In genomic region chr5:32934654-32935053, GRCm38 (mm10) we compare ENCODE assay signal across 8 mouse cellular contexts.
DNase-seq lines count a peak whose midpoint lies in the region; ATAC-seq and TF ChIP-seq lines count a peak whose summit lies in the region.
"Had no signal": no experiment of that assay in that cellular context is flagged by ENCODE, and none has a peak within 500 bp of the region (broad histone marks: within the 10 kb centered on the region; RNA-seq: fewer than 3 reads in every experiment).

No protein-coding gene starts in this region.

- H3K4me1 ChIP-seq in intestine, postnatal 0 days (replicated peaks; ENCODE audit: control insufficient read depth, insufficient read depth, low read length) = no peaks in the 10 kb centered on the region
- no peaks in the 10 kb centered on the region for H3K4me1 ChIP-seq in intestine, embryonic 15.5 days (replicated peaks)
- peaks cover 0 to 19% of the 10 kb centered on the region in 2 experiments; a peak in 3 of 4 replicates for H3K4me1 ChIP-seq in CH12.LX (ENCODE audit: control insufficient read depth in 1 of 2, insufficient read depth in 2 of 2)

- WGBS in intestine, postnatal 0 days = 60% methylated on average over 2 of the region's 2 CpGs
- 64% methylated on average over 2 of the region's 2 CpGs for WGBS in intestine, embryonic 15.5 days

- no peaks in the 10 kb centered on the region for H3K9me3 ChIP-seq in intestine, postnatal 0 days (ENCODE audit: control insufficient read depth)
- no peaks in the 10 kb centered on the region for H3K9me3 ChIP-seq in intestine, embryonic 15.5 days
- no peaks in the 10 kb centered on the region for H3K9me3 ChIP-seq in CH12.LX (replicated peaks; ENCODE audit: low read length)

- no peak for TF ChIP-seq EP300 in CH12.LX (IDR thresholded peaks at IDR 0.05; ENCODE audit: low read length)

- H3K79me2 ChIP-seq in CH12.LX (replicated peaks; ENCODE audit: control insufficient read depth, extremely low read depth, insufficient read depth, poor library complexity, severe bottlenecking) = no peaks in the 10 kb centered on the region

- H3K4me3 ChIP-seq in intestine, postnatal 0 days (ENCODE audit: low read depth, low read length) = no peak overlapping the region
- H3K4me3 ChIP-seq in intestine, embryonic 15.5 days (replicated peaks) = no peak overlapping the region
- H3K4me3 ChIP-seq in CH12.LX (replicated peaks in 1 of 3; ENCODE audit: low read depth in 2 of 3, low read length in 2 of 3, poor library complexity in 1 of 3) = no peak overlapping the region

- peaks cover 55% of the 10 kb centered on the region for H3K36me3 ChIP-seq in intestine, postnatal 0 days (ENCODE audit: control insufficient read depth, insufficient read depth)
- peaks cover 14% of the 10 kb centered on the region; the same call in 1 of the 2 replicates for H3K36me3 ChIP-seq in intestine, embryonic 15.5 days
- peaks cover 52 to 77% of the 10 kb centered on the region in 2 experiments for H3K36me3 ChIP-seq in CH12.LX (replicated peaks in 1 of 2; ENCODE audit: control insufficient read depth in 1 of 2, insufficient read depth in 1 of 2, low read length in 1 of 2)

- no peak overlapping the region for H3K9ac ChIP-seq in intestine, postnatal 0 days (ENCODE audit: low read depth, low read length)
- no peak overlapping the region for H3K9ac ChIP-seq in intestine, embryonic 15.5 days
- H3K9ac ChIP-seq in CH12.LX (ENCODE audit: insufficient read depth, low read depth) = no peak overlapping the region

- no peak overlapping the region for H3K4me2 ChIP-seq in intestine, postnatal 0 days (replicated peaks; ENCODE audit: low read depth)
- H3K4me2 ChIP-seq in intestine, embryonic 15.5 days (replicated peaks) = no peak overlapping the region
- no peak overlapping the region for H3K4me2 ChIP-seq in CH12.LX (ENCODE audit: insufficient read depth, low read depth, poor library complexity, severe bottlenecking)

- in situ Hi-C loops in CH12.LX (cut with MboI; ENCODE audit: low pct_ligation_motif_present, low pct_unique_long_range_greater_than_20kb, low sequenced_read_pairs) = loop anchor here (25.0 kb wide), 1 partner anchor 203 kb away; no protein-coding TSS in a partner anchor

- H3K27me3 ChIP-seq in intestine, postnatal 0 days (replicated peaks; ENCODE audit: control insufficient read depth, insufficient read depth, low read length) = no peaks in the 10 kb centered on the region
- no peaks in the 10 kb centered on the region for H3K27me3 ChIP-seq in intestine, embryonic 15.5 days (replicated peaks)
- H3K27me3 ChIP-seq in CH12.LX (replicated peaks) = no peaks in the 10 kb centered on the region

- dilution Hi-C loops in CH12.LX (cut with MboI; ENCODE audit: extremely low pct_ligation_motif_present, extremely low pct_unique_long_range_greater_than_20kb, low sequenced_read_pairs) = no loop called here

- no peak for ATAC-seq in intestine, postnatal 0 days
- no peak for ATAC-seq in intestine, embryonic 15.5 days
- 0 out of 2 replicates have a peak, but pooled peaks have one; percentile 42 for ATAC-seq in erythroid progenitor cell, adult 5-6 weeks (replicated peaks; ENCODE audit: low FRiP score, poor library complexity, severe bottlenecking)

- TF ChIP-seq RAD21 in CH12.LX (IDR thresholded peaks at IDR 0.05; ENCODE audit: low read depth, low read length) = peak; percentile 11

- DNase-seq in 3T3-L1 (ENCODE audit: low read depth, low spot score) (peak; percentile 69), CH12.LX (ENCODE audit: extremely low read depth) (peak; percentile 49)
- DNase-seq in frontal cortex, postnatal 14 days (ENCODE audit: low spot score in 2 of 2) = no peak
- DNase-seq in left cerebral cortex, adult 8-10 months (ENCODE audit: low spot score in 2 of 2) = no peak
- DNase-seq: gastrocnemius, postnatal 36 days had no signal

- peak; percentile 68 for TF ChIP-seq CTCF in intestine, postnatal 0 days (IDR thresholded peaks at IDR 0.05; ENCODE audit: low read depth)
- peak in 1 of 2 experiments; percentile 75; a peak in 2 of 4 replicates for TF ChIP-seq CTCF in CH12.LX (conservative IDR thresholded peaks at IDR 0.05 in 1 of 2, IDR thresholded peaks at IDR 0.05 in 1 of 2; ENCODE audit: low read depth in 2 of 2, low read length in 2 of 2)

- TF ChIP-seq POLR2A in CH12.LX (IDR thresholded peaks at IDR 0.05; ENCODE audit: low read depth, low read length) = no peak

- no peak overlapping the region for H3K27ac ChIP-seq in intestine, postnatal 0 days (ENCODE audit: low read depth, low read length)
- H3K27ac ChIP-seq in intestine, embryonic 15.5 days = no peak overlapping the region
- no peak overlapping the region for H3K27ac ChIP-seq in CH12.LX (ENCODE audit: insufficient read depth, low read depth)

TF ChIP-seq in CH12.LX, 34 proteins besides CTCF, POLR2A, EP300 and RAD21:
- TF ChIP-seq PAX5 (IDR thresholded peaks at IDR 0.05; ENCODE audit: low read length) (no peak), MYC (IDR thresholded peaks at IDR 0.05; ENCODE audit: low read depth, low read length) (peak; percentile 56), CHD1 (IDR thresholded peaks at IDR 0.05; ENCODE audit: low read depth, low read length) (no peak), SMC3 (IDR thresholded peaks at IDR 0.05; ENCODE audit: low read depth, low read length) (peak; percentile 56)
TF ChIP-seq in CH12.LX: peak in this region for 2.

Comparison
In these comparisons a context has a peak if more than half of its experiments do, and no peak if none do; other contexts are left out.
1. DNase-seq: peak in 3T3-L1 (single experiment) and CH12.LX (single experiment); none in frontal cortex, postnatal 14 days (0 of 2) and left cerebral cortex, adult 8-10 months (0 of 2).